Mouse (Mus musculus) stomach, embryonic 15.5 days (tissue): Measurements from ENCODE around the gene Rars. TPM values are rescaled to one million over a fixed set of nuclear protein-coding genes. Genes with fewer than 3 reads are reported as not detected.

Source experiments
- ATAC-seq: fragments of 200-750 bp; cut with Nextera tagmentation; 2 replicates; pipeline ENCODE4 v1.8.0; 2017; ENCODE audit warnings: low read depth, moderate number of reproducible peaks, moderate TSS enrichment; ENCODE audit not compliant: insufficient read depth, low FRiP score
- H3K27ac ChIP-seq: fragments of 300-500 bp; sonication (generic); 2 replicates; pipeline ENCODE4 v1.5.1; 2015; ENCODE audit warnings: mild to moderate bottlenecking, inconsistent platforms
- H3K27me3 ChIP-seq: fragments of 300-500 bp; sonication (generic); replicated peaks from 2 replicates; pipeline ENCODE4 v1.6.1; 2015; ENCODE audit warnings: inconsistent platforms
- H3K36me3 ChIP-seq: fragments of 300-500 bp; sonication (generic); 2 replicates; pipeline ENCODE4 v1.6.1; 2015; ENCODE audit warnings: inconsistent platforms
- H3K4me1 ChIP-seq: fragments of 300-500 bp; sonication (generic); 2 replicates; pipeline ENCODE4 v1.6.1; 2015; ENCODE audit warnings: inconsistent platforms
- H3K4me2 ChIP-seq: fragments of 300-500 bp; sonication (generic); 2 replicates; pipeline ENCODE4 v1.6.1; 2015; ENCODE audit warnings: mild to moderate bottlenecking, inconsistent platforms
- H3K4me3 ChIP-seq: fragments of 300-500 bp; sonication (generic); replicated peaks from 2 replicates; pipeline ENCODE4 v1.5.1; 2015; ENCODE audit warnings: inconsistent platforms
- H3K9ac ChIP-seq: fragments of 300-500 bp; sonication (generic); 2 replicates; pipeline ENCODE4 v1.6.1; 2015; ENCODE audit warnings: inconsistent platforms
- H3K9me3 ChIP-seq: fragments of 300-500 bp; sonication (generic); 2 replicates; pipeline ENCODE4 v1.6.1; 2016; ENCODE audit warnings: inconsistent platforms
- WGBS: fragments of 180-500 bp; shearing (Covaris S2); methylation state at CpG from one replicate; pipeline ENCODE4 v1.1.7; 2015; 5-methylcytosine and 5-hydroxymethylcytosine counted together
- polyA plus RNA-seq: library from polyadenylated mRNA; unstranded; fragments of >200 nt; fragmentation: Nextera tagmentation; extraction: Ambion mirVana; gene quantifications from 2 replicates; pipeline ENCODE4 v1.2.1, GENCODE M21; 2015

Rars gene
- polyA plus RNA-seq, 1 experiment from 2014 or later: 81.6 TPM

GRCm38 (mm10) chr11:35784002-35784401, 50.3 kb downstream of the Rars start:
- H3K4me1 ChIP-seq: no peaks in the 10 kb centered on the region
- no peak overlapping the region for H3K4me2 ChIP-seq
- H3K9ac ChIP-seq: no peak overlapping the region
- 77% methylated on average over 3 of the region's 3 CpGs for WGBS
- H3K36me3 ChIP-seq: peaks cover 38% of the 10 kb centered on the region
- ATAC-seq: no peak
- H3K27me3 ChIP-seq: no peaks in the 10 kb centered on the region
- H3K4me3 ChIP-seq: no peak overlapping the region
- no peaks in the 10 kb centered on the region for H3K9me3 ChIP-seq
- no peak overlapping the region for H3K27ac ChIP-seq

- ATAC-seq: no peak
Observed at GRCm38 (mm10) chr11:35783038-35783437, 51.3 kb downstream of the Rars start.

GRCm38 (mm10) chr11:35782444-35782843, 51.9 kb downstream of the Rars start:
- H3K4me2 ChIP-seq: no peak overlapping the region
- ATAC-seq: no peak
- no peak overlapping the region for H3K27ac ChIP-seq
- WGBS: 98% methylated on average over 3 of the region's 3 CpGs
- H3K4me3 ChIP-seq: no peak overlapping the region
- H3K9me3 ChIP-seq: no peaks in the 10 kb centered on the region
- no peak overlapping the region for H3K9ac ChIP-seq
- no peaks in the 10 kb centered on the region for H3K27me3 ChIP-seq
- peaks cover 48% of the 10 kb centered on the region for H3K36me3 ChIP-seq
- H3K4me1 ChIP-seq: no peaks in the 10 kb centered on the region

More at GRCm38 (mm10) chr11:35783038-35783437, 51.3 kb downstream of the Rars start:
- no peak overlapping the region for H3K4me3 ChIP-seq
- no peaks in the 10 kb centered on the region for H3K27me3 ChIP-seq
- H3K4me2 ChIP-seq: no peak overlapping the region
- H3K9ac ChIP-seq: no peak overlapping the region
- peaks cover 48% of the 10 kb centered on the region for H3K36me3 ChIP-seq
- 89% methylated on average over 5 of the region's 5 CpGs for WGBS
- no peaks in the 10 kb centered on the region for H3K9me3 ChIP-seq
- no peak overlapping the region for H3K27ac ChIP-seq
- no peaks in the 10 kb centered on the region for H3K4me1 ChIP-seq

GRCm38 (mm10) chr11:35780336-35780735, 54.0 kb downstream of the Rars start:
- H3K36me3 ChIP-seq: peaks cover 52% of the 10 kb centered on the region
- H3K9me3 ChIP-seq: no peaks in the 10 kb centered on the region
- no peaks in the 10 kb centered on the region for H3K27me3 ChIP-seq
- no peaks in the 10 kb centered on the region for H3K4me1 ChIP-seq
- H3K4me3 ChIP-seq: no peak overlapping the region
- H3K27ac ChIP-seq: no peak overlapping the region
- WGBS: 80% methylated on average over 3 of the region's 3 CpGs
- no peak overlapping the region for H3K9ac ChIP-seq
- no peak for ATAC-seq
- no peak overlapping the region for H3K4me2 ChIP-seq

- ATAC-seq: no peak
- peaks cover 20% of the 10 kb centered on the region for H3K36me3 ChIP-seq
- H3K27me3 ChIP-seq: no peaks in the 10 kb centered on the region
- whole genome bisulfite sequencing: 90% methylated on average over 3 of the region's 3 CpGs
- H3K9me3 ChIP-seq: no peaks in the 10 kb centered on the region
- H3K4me1 ChIP-seq: no peaks in the 10 kb centered on the region
- H3K9ac ChIP-seq: no peak overlapping the region
- no peak overlapping the region for H3K4me3 ChIP-seq
- H3K27ac ChIP-seq: no peak overlapping the region
- H3K4me2 ChIP-seq: no peak overlapping the region
Observed at GRCm38 (mm10) chr11:35776452-35776851, 57.9 kb downstream of the Rars start.

GRCm38 (mm10) chr11:35775606-35776005, 58.7 kb downstream of the Rars start:
- Histone ChIP-seq H3K36me3 (peaks cover 20% of the 10 kb centered on the region), H3K4me3 (no peak overlapping the region), H3K4me1 (peaks cover 7% of the 10 kb centered on the region; the same call in 1 of the 2 replicates), H3K27ac (no peak overlapping the region), H3K27me3 (no peaks in the 10 kb centered on the region), H3K9me3 (no peaks in the 10 kb centered on the region), H3K4me2 (no peak overlapping the region), H3K9ac (no peak overlapping the region)
- ATAC-seq: no peak
- WGBS: 93% methylated on average over 3 of the region's 3 CpGs

GRCm38 (mm10) chr11:35770741-35771504, 63.4 kb downstream of the Rars start:
- Histone ChIP-seq H3K9ac (no peak overlapping the region), H3K4me3 (peak overlapping the region; percentile 87), H3K9me3 (no peaks in the 10 kb centered on the region), H3K36me3 (no peaks in the 10 kb centered on the region), H3K4me1 (peaks cover 7% of the 10 kb centered on the region; the same call in 1 of the 2 replicates), H3K27ac (no peak overlapping the region), H3K4me2 (peak overlapping the region; percentile 60), H3K27me3 (no peaks in the 10 kb centered on the region)
- 51% methylated on average over 9 of the region's 9 CpGs for WGBS
- no peak for ATAC-seq

GRCm38 (mm10) chr11:35769746-35770437, 64.4 kb downstream of the Rars start:
- peak overlapping the region; percentile 87 for H3K4me3 ChIP-seq
- no peaks in the 10 kb centered on the region for H3K36me3 ChIP-seq
- H3K27ac ChIP-seq: peak overlapping the region; percentile 94
- no peaks in the 10 kb centered on the region for H3K9me3 ChIP-seq
- H3K27me3 ChIP-seq: no peaks in the 10 kb centered on the region
- H3K9ac ChIP-seq: peak overlapping the region; percentile 94
- peak; percentile 91 for ATAC-seq
- WGBS: under 1% methylated on average over 36 of the region's 41 CpGs
- H3K4me2 ChIP-seq: peak overlapping the region; percentile 60
- H3K4me1 ChIP-seq: peaks cover 7% of the 10 kb centered on the region; the same call in 1 of the 2 replicates

GRCm38 (mm10) chr11:35769188-35769745, 65.0 kb downstream of the Rars start, which contains the start of gene Pank3:
TSS of gene Pank3 (plus strand) at chr11:35769484.
- Histone ChIP-seq H3K27me3 (no peaks in the 10 kb centered on the region), H3K36me3 (no peaks in the 10 kb centered on the region), H3K4me1 (peaks cover 7% of the 10 kb centered on the region; the same call in 1 of the 2 replicates), H3K9me3 (no peaks in the 10 kb centered on the region), H3K27ac (peak within 1 kb of the TSS; percentile 94), H3K9ac (peak within 1 kb of the TSS; percentile 94), H3K4me3 (peak within 1 kb of the TSS; percentile 87), H3K4me2 (peak within 1 kb of the TSS; percentile 60)
- peak; percentile 100 for ATAC-seq
- WGBS: under 1% methylated on average over 46 of the region's 50 CpGs

- no peak overlapping the region for H3K4me2 ChIP-seq
- no peaks in the 10 kb centered on the region for H3K36me3 ChIP-seq
- ATAC-seq: no peak
- no peaks in the 10 kb centered on the region for H3K9me3 ChIP-seq
- H3K4me1 ChIP-seq: peaks cover 7% of the 10 kb centered on the region; the same call in 1 of the 2 replicates
- H3K27ac ChIP-seq: no peak overlapping the region
- no peak overlapping the region for H3K4me3 ChIP-seq
- H3K9ac ChIP-seq: no peak overlapping the region
- no peaks in the 10 kb centered on the region for H3K27me3 ChIP-seq
- WGBS: 76% methylated on average over 5 of the region's 5 CpGs
Observed at GRCm38 (mm10) chr11:35766845-35767244, 67.5 kb downstream of the Rars start.

- no peaks in the 10 kb centered on the region for H3K27me3 ChIP-seq
- no peaks in the 10 kb centered on the region for H3K4me1 ChIP-seq
- no peaks in the 10 kb centered on the region for H3K9me3 ChIP-seq
- H3K9ac ChIP-seq: no peak overlapping the region
- ATAC-seq: peak; percentile 39; the same call in 1 of the 2 replicates
- H3K4me3 ChIP-seq: no peak overlapping the region
- H3K36me3 ChIP-seq: no peaks in the 10 kb centered on the region
- WGBS: 88% methylated on average over 4 of the region's 4 CpGs
- no peak overlapping the region for H3K4me2 ChIP-seq
- no peak overlapping the region for H3K27ac ChIP-seq
Observed at GRCm38 (mm10) chr11:35760627-35761003, 73.7 kb downstream of the Rars start.
